Mouse (Mus musculus): ENCODE measurements around the gene Hmgn5. TPM values are rescaled to one million over a fixed set of nuclear protein-coding genes. Genes with fewer than 3 reads are reported as not detected.

Gene Hmgn5
- total RNA-seq (2021): 1 to 10 TPM; 5.0 to 5.8 TPM

DNA sequence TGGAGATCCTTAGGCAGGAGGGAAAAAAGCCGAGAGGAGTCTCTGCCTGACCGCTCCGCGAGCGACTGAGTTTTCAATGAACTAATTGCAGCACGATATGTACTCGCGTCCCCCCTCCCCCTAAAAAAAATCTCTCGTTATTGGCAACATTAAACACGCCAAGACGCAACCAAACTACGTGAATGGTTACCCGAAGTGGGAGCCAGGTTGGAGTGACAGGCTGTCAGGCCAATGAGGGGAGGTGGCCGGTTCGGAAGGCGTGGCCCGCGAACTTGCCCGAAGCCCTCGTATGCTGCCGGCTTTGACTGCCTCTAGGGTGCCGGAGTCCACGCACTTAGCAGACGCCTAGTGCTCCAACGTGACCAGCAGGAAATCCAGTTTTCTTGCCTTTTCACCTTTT is at the start of gene Hmgn5:
TSS of gene Hmgn5 (minus strand) at position 122 of the 400 bp plus-strand sequence.
- intact Hi-C loops (cut with DNase I): no loop called here
- DNase-seq: peak; percentile 92

- intact Hi-C loops (cut with DNase I): no loop called here
- DNase-seq: no peak
Measured at GRCm38 (mm10) chrX:109047773-109048172, 34.6 kb upstream of the Hmgn5 start.

DNA sequence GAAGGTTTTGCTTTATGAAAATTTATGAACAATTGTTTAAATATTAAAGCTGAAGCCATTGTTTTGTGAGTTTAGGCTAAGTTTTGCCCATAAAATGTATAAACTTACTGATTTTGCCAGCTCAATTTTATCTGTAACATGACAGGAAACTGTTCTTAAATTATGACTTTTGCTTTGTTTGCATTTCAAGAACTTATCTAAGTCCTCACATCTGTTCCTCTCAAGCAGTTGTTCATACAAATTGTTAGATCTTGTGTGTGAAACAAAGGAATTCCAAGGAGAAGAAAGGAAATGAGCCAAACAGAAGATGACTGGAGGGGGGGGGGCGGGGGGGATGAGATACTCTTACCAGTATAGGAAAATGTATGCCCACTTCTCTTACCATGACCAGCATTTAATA is 13.0 kb upstream of the Hmgn5 start:
- intact Hi-C loops (cut with DNase I): no loop called here
- no peak for DNase-seq

GRCm38 (mm10) chrX:109020858-109021257 is 7.7 kb upstream of the Hmgn5 start:
- no peak for DNase-seq
- intact Hi-C loops (cut with DNase I): no loop called here

GRCm38 (mm10) chrX:109014166-109014565 is 962 bp upstream of the Hmgn5 start:
- no peak for DNase-seq
- intact Hi-C loops (cut with DNase I): no loop called here

- peak; percentile 41 for DNase-seq
- intact Hi-C loops (cut with DNase I): no loop called here
Measured at GRCm38 (mm10) chrX:109013686-109014085, 482 bp upstream of the Hmgn5 start.

DNA sequence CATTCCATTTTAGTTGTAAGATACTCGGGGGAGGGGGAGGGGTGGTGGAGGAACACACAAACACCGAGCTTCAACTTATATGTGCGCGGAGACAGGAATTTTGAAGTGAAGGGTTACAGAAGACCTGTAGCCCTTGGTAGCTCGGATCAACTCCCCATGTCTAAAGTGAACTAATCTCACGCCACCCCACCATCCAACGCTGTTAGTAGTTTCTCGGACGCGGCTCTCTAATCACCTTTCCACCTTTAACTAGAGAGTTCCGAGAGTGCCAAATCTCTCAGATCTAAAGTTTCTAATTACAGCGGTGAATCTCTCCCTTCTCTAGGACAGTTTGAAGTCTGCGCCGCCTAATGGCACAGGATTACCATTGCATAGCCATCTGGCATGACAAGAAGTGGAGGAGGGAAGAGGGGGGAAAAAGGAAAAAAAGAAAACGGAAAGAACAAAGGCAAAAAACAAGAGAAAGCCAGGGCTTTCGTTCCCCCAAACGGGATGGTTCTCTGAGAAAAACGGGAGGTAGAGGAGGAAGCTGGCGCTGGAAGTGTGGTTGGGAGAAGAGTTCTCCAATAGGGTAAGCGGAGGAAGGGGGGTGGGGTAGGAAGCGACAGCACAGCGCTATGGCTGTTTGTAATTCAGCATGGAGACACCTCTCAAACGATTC is 703 bp downstream of the Hmgn5 start:
- intact Hi-C loops (cut with DNase I): no loop called here
- peak; percentile 41 for DNase-seq

DNA sequence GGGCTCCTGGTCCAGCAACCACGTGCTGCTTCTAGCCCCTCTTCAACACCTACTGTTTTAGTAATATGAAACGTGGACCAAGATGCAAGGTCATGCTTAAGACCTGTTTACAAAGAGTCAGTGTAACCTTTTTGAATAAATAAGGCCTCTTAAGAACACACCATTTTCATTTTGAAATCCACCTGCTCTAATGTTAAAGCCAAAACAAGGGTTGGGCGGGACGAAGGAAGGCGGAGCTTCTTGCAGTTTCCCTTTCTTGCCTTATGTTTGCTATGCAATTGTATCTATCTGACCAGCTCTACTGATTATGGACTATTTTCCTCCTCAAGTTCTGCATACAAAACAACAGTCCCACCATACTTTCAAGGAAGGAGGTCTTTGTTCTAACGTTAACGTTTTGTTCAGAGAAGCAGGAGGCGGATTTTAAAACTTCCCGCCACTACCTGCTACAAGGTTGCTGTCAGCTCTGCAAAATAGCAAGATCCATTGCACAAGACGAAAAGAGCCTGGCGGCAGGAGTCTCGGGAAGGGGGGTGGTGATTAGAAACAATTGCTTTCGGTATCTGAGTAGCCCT is 1.5 kb downstream of the Hmgn5 start:
- intact Hi-C loops (cut with DNase I): no loop called here
- no peak for DNase-seq

DNA sequence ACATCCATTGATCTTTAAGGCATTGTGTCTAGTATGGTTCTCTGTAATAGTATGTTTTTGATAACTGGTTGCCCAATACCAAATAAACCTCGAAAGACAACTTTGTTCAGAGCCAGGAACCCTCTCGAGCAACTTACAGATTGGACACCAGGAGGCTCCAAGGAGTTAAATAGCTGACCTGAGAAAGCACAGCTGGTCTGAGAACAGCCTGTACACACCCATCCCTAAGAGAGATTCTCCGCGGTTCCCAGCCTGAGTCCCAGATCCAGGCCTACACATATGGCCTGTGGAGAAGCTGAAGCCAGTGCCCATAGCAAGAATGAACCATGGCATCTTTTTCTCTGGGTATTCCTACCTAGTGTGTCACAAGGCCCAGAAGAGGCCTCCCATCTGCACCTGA is 11.9 kb downstream of the Hmgn5 start:
- intact Hi-C loops (cut with DNase I): no loop called here

More for the DNA sequence above, 11.9 kb downstream of the Hmgn5 start:
- no peak for DNase-seq

Other genes with a start within 250 kb of the Hmgn5 start
- 10 to 100 TPM; 19.1 to 19.8 TPM for gene Brwd3, start 179.0 kb downstream of the Hmgn5 start, total RNA-seq (2021)
- gene Sh3bgrl, start 82.0 kb upstream of the Hmgn5 start, total RNA-seq (2021): 100 to 1,000 TPM; 141 to 142 TPM
- not detected for gene Gm6377, start 183.4 kb upstream of the Hmgn5 start, total RNA-seq (2021)

Data from left cerebral cortex, postnatal 4 days (tissue).